12 mouse cellular contexts compared by ENCODE assay signal in the genomic region with DNA sequence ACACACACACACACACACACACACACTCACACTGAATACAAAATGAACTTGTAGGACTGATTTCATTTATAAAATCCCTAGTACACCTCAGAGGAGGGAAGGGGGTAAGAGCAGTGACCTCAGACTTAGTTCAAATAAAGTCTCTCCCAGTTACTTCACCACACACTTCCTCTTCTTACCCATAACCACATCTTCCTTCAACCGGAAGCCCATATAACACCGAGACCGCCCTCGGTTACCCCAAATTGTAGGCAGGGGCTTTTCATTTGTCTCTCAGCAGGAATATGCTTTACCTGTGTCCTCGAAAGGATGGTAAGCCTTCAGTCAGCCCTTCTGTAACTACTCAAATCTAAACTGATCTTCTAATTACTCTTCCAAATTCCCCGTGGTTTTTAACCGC. TPM values are rescaled to one million over a fixed set of nuclear protein-coding genes. Genes with fewer than 3 reads are reported as not detected.
A peak's percentile ranks its signal among the peaks of the same experiment; 100 is the strongest.
DNase-seq lines count a peak whose midpoint lies in the region; ATAC-seq and TF ChIP-seq lines count a peak whose summit lies in the region.
"Had no signal": no experiment of that assay in that cellular context is flagged by ENCODE, and none has a peak within 500 bp of the region (broad histone marks: within the 10 kb centered on the region; RNA-seq: fewer than 3 reads in every experiment).

No protein-coding gene starts in this region.

- DNase-seq in lung, embryonic 14.5 days, result no peak
- no peak for DNase-seq in lung, postnatal 4 days
- peak; percentile 63 for DNase-seq in MEL-GATA-1-ER (ENCODE audit: extremely low read depth, low read depth)
- DNase-seq in liver, postnatal 0 days, result no peak
- DNase-seq in thymus, postnatal 10 days (ENCODE audit: low spot score in 2 of 2), result peak; percentile 43 to 53
- DNase-seq in embryo, embryonic 11 days, result no peak
- DNase-seq in adrenal gland, adult 2 months, result no peak
- no peak for DNase-seq in layer of hippocampus, postnatal 14 days (ENCODE audit: low spot score in 2 of 2)
- DNase-seq: kidney, postnatal 10 days had no signal

- peak overlapping the region; percentile 38 for H3K4me2 ChIP-seq in lung, embryonic 14.5 days
- peak overlapping the region; percentile 59 for H3K4me2 ChIP-seq in liver, postnatal 0 days (ENCODE audit: low read depth, low read length)

- 84% methylated on average over 7 of the region's 7 CpGs for WGBS in lung, embryonic 14.5 days
- 33% methylated on average over 7 of the region's 7 CpGs for WGBS in liver, postnatal 0 days (ENCODE audit: insufficient replicate concordance)

- no peaks in the 10 kb centered on the region for H3K4me1 ChIP-seq in lung, embryonic 14.5 days (ENCODE audit: insufficient read depth)
- peaks cover 8% of the 10 kb centered on the region; the same call in 1 of the 2 replicates for H3K4me1 ChIP-seq in liver, postnatal 0 days (ENCODE audit: insufficient read depth)
- H3K4me1 ChIP-seq: embryonic facial prominence, embryonic 10.5 days had no signal

- H3K4me3 ChIP-seq in lung, embryonic 14.5 days (ENCODE audit: low read depth, low read length), result no peak overlapping the region
- peak overlapping the region; percentile 35 for H3K4me3 ChIP-seq in liver, postnatal 0 days (ENCODE audit: low read depth, low read length)
- H3K4me3 ChIP-seq: embryonic facial prominence, embryonic 10.5 days had no signal

- ATAC-seq in lung, embryonic 14.5 days (ENCODE audit: insufficient read depth), result no peak
- no peak for ATAC-seq in liver, postnatal 0 days
- ATAC-seq: midbrain, embryonic 16.5 days had no signal

- no peaks in the 10 kb centered on the region for H3K9me3 ChIP-seq in lung, embryonic 14.5 days (ENCODE audit: low read depth, low read length)
- no peaks in the 10 kb centered on the region for H3K9me3 ChIP-seq in liver, postnatal 0 days (ENCODE audit: low read length)
- H3K9me3 ChIP-seq: embryonic facial prominence, embryonic 10.5 days had no signal

- TF ChIP-seq EP300 in liver, postnatal 0 days (IDR thresholded peaks at IDR 0.05; ENCODE audit: low read depth), result no peak

- H3K36me3 ChIP-seq in lung, embryonic 14.5 days (ENCODE audit: insufficient read depth), result no peaks in the 10 kb centered on the region
- no peaks in the 10 kb centered on the region for H3K36me3 ChIP-seq in liver, postnatal 0 days (replicated peaks; ENCODE audit: insufficient read depth, low read length)
- H3K36me3 ChIP-seq: embryonic facial prominence, embryonic 10.5 days had no signal

- H3K27ac ChIP-seq in lung, embryonic 14.5 days (ENCODE audit: low read depth), result no peak overlapping the region
- H3K27ac ChIP-seq in liver, postnatal 0 days (ENCODE audit: low read depth), result no peak overlapping the region
- H3K27ac ChIP-seq: embryonic facial prominence, embryonic 10.5 days had no signal

- no peak overlapping the region for H3K9ac ChIP-seq in lung, embryonic 14.5 days
- H3K9ac ChIP-seq in liver, postnatal 0 days (replicated peaks), result peak overlapping the region; percentile 30; the same call in 1 of the 2 replicates

- no peak for TF ChIP-seq CTCF in lung, embryonic 14.5 days (IDR thresholded peaks at IDR 0.05; ENCODE audit: low read depth)
- TF ChIP-seq CTCF in liver, postnatal 0 days (IDR thresholded peaks at IDR 0.05; ENCODE audit: low read depth), result no peak

- no peaks in the 10 kb centered on the region for H3K27me3 ChIP-seq in lung, embryonic 14.5 days (ENCODE audit: insufficient read depth, low read length)
- no peaks in the 10 kb centered on the region for H3K27me3 ChIP-seq in liver, postnatal 0 days (ENCODE audit: insufficient read depth, low read length)

RNA-seq across cellular contexts. Expression of a gene that starts 26.4 kb away (rescaled TPM):
- not detected in 2 replicates for polyA plus RNA-seq in lung, embryonic 14.5 days (2014; fragmentation: Nextera tagmentation; extraction: Ambion mirVana)
- polyA plus RNA-seq in liver, postnatal 0 days (2015; fragmentation: Nextera tagmentation; extraction: Ambion mirVana), result not detected in 2 replicates
- total RNA-seq in adrenal gland, adult 2 months (2021), result not detected
- not detected in 2 replicates for polyA plus RNA-seq in adrenal gland, adult 2 months (2012; rRNA removed)
- not detected for total RNA-seq in layer of hippocampus, postnatal 14 days (2021)
- polyA plus RNA-seq: embryonic facial prominence, embryonic 10.5 days; hindbrain, embryonic 11.5 days; midbrain, embryonic 16.5 days had no signal

RNA-seq across cellular contexts. Expression of a gene that starts 27.1 kb away (rescaled TPM):
- polyA plus RNA-seq in lung, embryonic 14.5 days (2014; fragmentation: Nextera tagmentation; extraction: Ambion mirVana), result 31.7 and 32.4 TPM in 2 replicates
- polyA plus RNA-seq in liver, postnatal 0 days (2015; fragmentation: Nextera tagmentation; extraction: Ambion mirVana), result 11.8 and 13.5 TPM in 2 replicates
- 10 to 100 TPM; 36.2 to 48.2 TPM for total RNA-seq in adrenal gland, adult 2 months (2021)
- 14.7 and 17.0 TPM in 2 replicates for polyA plus RNA-seq in adrenal gland, adult 2 months (2012; rRNA removed)
- total RNA-seq in layer of hippocampus, postnatal 14 days (2021), result 10 to 100 TPM; 57.7 to 58.3 TPM

Comparison
In these comparisons a context has a peak if more than half of its experiments do, and no peak if none do; other contexts are left out.
1. DNase-seq: peak in MEL-GATA-1-ER (single experiment) and thymus, postnatal 10 days (2 of 2); none in lung, embryonic 14.5 days (single experiment), lung, postnatal 4 days (0 of 2), liver, postnatal 0 days (single experiment), embryo, embryonic 11 days (single experiment), adrenal gland, adult 2 months (single experiment) and layer of hippocampus, postnatal 14 days (0 of 2).